Comparison of ENCODE assay signal across 10 mouse cellular contexts in genomic region chr9:60865866-60866265, GRCm38 (mm10).
DNase-seq lines count a peak whose midpoint lies in the region.
"Had no signal": no experiment of that assay in that cellular context is flagged by ENCODE, and none has a peak within 500 bp of the region (broad histone marks: within the 10 kb centered on the region; RNA-seq: fewer than 3 reads in every experiment).

No protein-coding gene starts in this region.

- peaks cover 4% of the 10 kb centered on the region; the same call in 1 of the 2 replicates for H3K4me1 ChIP-seq in brown adipose tissue, adult 24 weeks (ENCODE audit: control insufficient read depth, insufficient read depth, insufficient read length, low read length)
- H3K4me1 ChIP-seq: neural tube, embryonic 12.5 days had no signal

- DNase-seq in adrenal gland, postnatal 14 days = peak; percentile 45
- no peak for DNase-seq in adrenal gland, postnatal 10 days
- peak; percentile 54 to 79 for DNase-seq in heart, adult 9 months (ENCODE audit: low spot score in 2 of 2)
- DNase-seq in kidney, postnatal 25 days = peak; percentile 22 to 74
- no peak for DNase-seq in thymus, postnatal 14 days
- DNase-seq in spleen, postnatal 36 days (ENCODE audit: low spot score in 2 of 2) = no peak
- no peak for DNase-seq in adrenal gland, adult 2 months
- DNase-seq: thymus, postnatal 25 days had no signal

- peak overlapping the region; percentile 84 for H3K27ac ChIP-seq in brown adipose tissue, adult 24 weeks (replicated peaks; ENCODE audit: low read depth, low read length)
- H3K27ac ChIP-seq: neural tube, embryonic 12.5 days had no signal

- peak overlapping the region; percentile 62 for H3K4me3 ChIP-seq in brown adipose tissue, adult 24 weeks (ENCODE audit: insufficient read depth, low read depth, low read length)
- H3K4me3 ChIP-seq: neural tube, embryonic 12.5 days had no signal

Comparison
In these comparisons a context has a peak if more than half of its experiments do, and no peak if none do; other contexts are left out.
1. DNase-seq: peak in adrenal gland, postnatal 14 days (single experiment), heart, adult 9 months (2 of 2) and kidney, postnatal 25 days (2 of 2); none in adrenal gland, postnatal 10 days (single experiment), thymus, postnatal 14 days (single experiment), spleen, postnatal 36 days (0 of 2) and adrenal gland, adult 2 months (single experiment).